Comparison of ENCODE assay signal across 8 mouse cellular contexts in the genomic region with DNA sequence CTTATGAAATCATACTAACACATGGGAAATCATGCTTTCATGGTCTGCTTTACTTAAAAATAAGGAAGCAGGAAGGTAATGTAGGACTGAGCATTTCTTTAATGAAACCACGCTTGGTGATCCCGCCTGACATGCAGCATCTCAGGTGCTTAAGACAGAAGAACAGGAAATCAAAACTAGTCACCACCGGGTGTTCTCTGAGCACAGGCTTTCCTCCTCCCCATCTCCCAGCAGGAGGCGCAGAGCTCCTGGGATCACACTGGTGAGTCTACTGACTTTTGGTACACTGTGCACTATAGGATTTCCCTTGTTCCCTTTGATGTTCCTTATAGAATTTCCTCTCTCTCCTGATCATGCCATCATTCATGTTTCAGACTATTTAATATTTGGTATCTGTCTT. TPM values are rescaled to one million over a fixed set of nuclear protein-coding genes. Genes with fewer than 3 reads are reported as not detected.
DNase-seq lines count a peak whose midpoint lies in the region; ATAC-seq lines count a peak whose summit lies in the region.
"Not testable (repeated sequence)": the region's sequence is repeated elsewhere in the genome, so short reads cannot be mapped to it uniquely, and the experiment has no call there.

No protein-coding gene starts in this region.

- not testable (repeated sequence) for H3K27me3 ChIP-seq in heart, embryonic 11.5 days (ENCODE audit: control insufficient read depth, insufficient read depth, low read length)

- H3K9ac ChIP-seq in heart, embryonic 11.5 days (ENCODE audit: low read depth, low read length), result not testable (repeated sequence)

- H3K36me3 ChIP-seq in heart, embryonic 11.5 days (ENCODE audit: control insufficient read depth, insufficient read depth, low read length), result not testable (repeated sequence)

- 48% methylated on average over 4 of the region's 4 CpGs for WGBS in heart, embryonic 11.5 days (ENCODE audit: insufficient replicate concordance)

- H3K4me1 ChIP-seq in heart, embryonic 11.5 days (ENCODE audit: control insufficient read depth, insufficient read depth, low read length), result not testable (repeated sequence)

- intact Hi-C loops in left cerebral cortex, postnatal 36 days (cut with DNase I), result loop anchor here (10.0 kb wide), 1 partner anchor 105 kb away; the partner anchor contains the start of gene Gm10037

- peak overlapping the region; percentile 61 for H3K4me3 ChIP-seq in heart, embryonic 11.5 days (ENCODE audit: low read depth, low read length)

- ATAC-seq in heart, embryonic 11.5 days (replicated peaks; ENCODE audit: insufficient number of reproducible peaks, low FRiP score, low TSS enrichment), result peak; percentile 65

- not testable (repeated sequence) for H3K27ac ChIP-seq in heart, embryonic 11.5 days (ENCODE audit: low read depth, low read length)

- peak; percentile 74 for DNase-seq in ZHBTc4 (ENCODE audit: low read depth, low spot score)
- peak; percentile 22 for DNase-seq in embryo, embryonic 9.5 days (ENCODE audit: extremely low spot score)
- DNase-seq in kidney, adult 11 months, result peak; percentile 36
- DNase-seq in left cerebral cortex, postnatal 36 days (ENCODE audit: low spot score in 2 of 2), result peak; percentile 13 to 22
- DNase-seq in lung, postnatal 36 days, result peak; percentile 60
- DNase-seq in ovary, postnatal 36 days (ENCODE audit: low spot score), result peak; percentile 32
- peak; percentile 5 to 19 for DNase-seq in urinary bladder, adult 18-20 months (ENCODE audit: low spot score in 2 of 2)

- peak overlapping the region; percentile 68 for H3K4me2 ChIP-seq in heart, embryonic 11.5 days

- H3K9me3 ChIP-seq in heart, embryonic 11.5 days (replicated peaks; ENCODE audit: control insufficient read depth, low read length), result not testable (repeated sequence)

RNA-seq across cellular contexts. Expression of gene Zfp65, which starts 0.5 kb away (rescaled TPM):
- 2.4 and 2.9 TPM in 2 replicates for polyA plus RNA-seq in heart, embryonic 11.5 days (2014; fragmentation: Nextera tagmentation; extraction: Ambion mirVana)
- total RNA-seq in left cerebral cortex, postnatal 36 days (2021), result 10 to 100 TPM; 10.9 to 14.9 TPM

RNA-seq across cellular contexts. Expression of gene Zfp85, which starts 25.6 kb away (rescaled TPM):
- polyA plus RNA-seq in heart, embryonic 11.5 days (2014; fragmentation: Nextera tagmentation; extraction: Ambion mirVana), result 3.6 and 4.7 TPM in 2 replicates
- 1 to 10 TPM; 6.3 to 6.5 TPM for total RNA-seq in left cerebral cortex, postnatal 36 days (2021)

RNA-seq across cellular contexts. Expression of gene Zfp738, which starts 42.6 kb away (rescaled TPM):
- 6.8 and 9.6 TPM in 2 replicates for polyA plus RNA-seq in heart, embryonic 11.5 days (2014; fragmentation: Nextera tagmentation; extraction: Ambion mirVana)
- total RNA-seq in left cerebral cortex, postnatal 36 days (2021), result 10 to 100 TPM; 22.0 to 28.2 TPM

RNA-seq across cellular contexts. Expression of gene Zfp493, which starts 50.1 kb away (rescaled TPM):
- polyA plus RNA-seq in heart, embryonic 11.5 days (2014; fragmentation: Nextera tagmentation; extraction: Ambion mirVana), result 2.8 TPM in 2 replicates
- 1 to 10 TPM; 3.1 to 3.7 TPM for total RNA-seq in left cerebral cortex, postnatal 36 days (2021)

Comparison
In these comparisons a context has a peak if more than half of its experiments do, and no peak if none do; other contexts are left out.
1. DNase-seq: peak in every context shown above with its lines; median percentile 74 in ZHBTc4; 60 in lung, postnatal 36 days; 36 in kidney, adult 11 months; 32 in ovary, postnatal 36 days; 22 in embryo, embryonic 9.5 days; 18 in left cerebral cortex, postnatal 36 days; 12 in urinary bladder, adult 18-20 months.